Mouse (Mus musculus) WW6 (cell line): Measurements from ENCODE around the gene Wnt11.
A peak's percentile ranks its signal among the peaks of the same experiment; 100 is the strongest.

Experiments used
- DNase-seq: peaks from one replicate; pipeline ENCODE4 v3.0.0-alpha.2; 2013; ENCODE audit warnings: low read depth, low spot score

Gene Wnt11

GRCm38 (mm10) chr7:98828876-98829275, 6.0 kb upstream of the Wnt11 start:
- DNase-seq = no peak

- no peak for DNase-seq
Measured at GRCm38 (mm10) chr7:98831290-98831689, 3.6 kb upstream of the Wnt11 start.

- DNase-seq = no peak
Measured at GRCm38 (mm10) chr7:98835519-98836441, 868 bp downstream of the Wnt11 start.

- DNase-seq = peak; percentile 61
Measured at GRCm38 (mm10) chr7:98836646-98837045, 1.7 kb downstream of the Wnt11 start.

GRCm38 (mm10) chr7:98837901-98838300, 3.0 kb downstream of the Wnt11 start:
- DNase-seq = peak; percentile 66

- DNase-seq = no peak
Measured at GRCm38 (mm10) chr7:98838729-98839141, 3.8 kb downstream of the Wnt11 start.

- DNase-seq = no peak
Measured at GRCm38 (mm10) chr7:98839312-98839711, 4.4 kb downstream of the Wnt11 start.

GRCm38 (mm10) chr7:98840771-98841170, 5.9 kb downstream of the Wnt11 start:
- no peak for DNase-seq

GRCm38 (mm10) chr7:98841802-98842201, 6.9 kb downstream of the Wnt11 start:
- DNase-seq = no peak

- no peak for DNase-seq
Measured at GRCm38 (mm10) chr7:98842997-98843396, 8.1 kb downstream of the Wnt11 start.

- DNase-seq = no peak
Measured at GRCm38 (mm10) chr7:98843649-98844048, 8.7 kb downstream of the Wnt11 start.

GRCm38 (mm10) chr7:98848899-98849640, 14.2 kb downstream of the Wnt11 start:
- no peak for DNase-seq

GRCm38 (mm10) chr7:98850388-98850787, 15.5 kb downstream of the Wnt11 start:
- no peak for DNase-seq

- DNase-seq = no peak
Measured at GRCm38 (mm10) chr7:98851220-98851619, 16.3 kb downstream of the Wnt11 start.

- DNase-seq = no peak
Measured at GRCm38 (mm10) chr7:98852950-98853650, 18.2 kb downstream of the Wnt11 start.

GRCm38 (mm10) chr7:98853806-98854205, 18.9 kb downstream of the Wnt11 start:
- DNase-seq = no peak

- DNase-seq = no peak
Measured at GRCm38 (mm10) chr7:98855388-98855787, 20.5 kb downstream of the Wnt11 start.

GRCm38 (mm10) chr7:98856128-98856527, 21.2 kb downstream of the Wnt11 start:
- DNase-seq = no peak

GRCm38 (mm10) chr7:98857094-98857493, 22.2 kb downstream of the Wnt11 start:
- DNase-seq = no peak

GRCm38 (mm10) chr7:98861002-98861401, 26.1 kb downstream of the Wnt11 start:
- no peak for DNase-seq

GRCm38 (mm10) chr7:98862994-98863393, 28.1 kb downstream of the Wnt11 start:
- no peak for DNase-seq
